In the genomic region with DNA sequence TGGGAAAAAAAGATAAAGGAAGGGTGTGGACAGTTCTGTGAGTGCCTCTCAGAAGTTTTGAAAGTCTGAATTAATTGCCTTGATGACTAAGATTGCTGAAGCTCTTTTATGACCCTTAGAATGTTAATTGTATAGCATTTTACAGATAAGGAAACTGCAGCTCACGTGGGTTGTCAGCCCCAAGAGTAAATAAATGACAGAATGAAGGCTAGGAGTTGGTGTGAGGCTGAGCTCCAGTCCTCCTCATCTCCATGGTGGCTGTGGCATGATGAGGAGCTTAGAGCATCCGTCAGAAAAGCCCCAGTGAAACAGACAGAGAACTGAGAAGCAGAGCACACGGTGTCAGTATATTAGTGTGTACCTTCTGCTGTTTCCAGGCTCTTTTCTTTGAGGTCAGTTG, we compare ENCODE assay signal across 23 mouse cellular contexts. TPM values are rescaled to one million over a fixed set of nuclear protein-coding genes. Genes with fewer than 3 reads are reported as not detected.
A peak's percentile ranks its signal among the peaks of the same experiment; 100 is the strongest.
DNase-seq lines count a peak whose midpoint lies in the region; ATAC-seq and TF ChIP-seq lines count a peak whose summit lies in the region.
"Had no signal": no experiment of that assay in that cellular context is flagged by ENCODE, and none has a peak within 500 bp of the region (broad histone marks: within the 10 kb centered on the region; RNA-seq: fewer than 3 reads in every experiment).

No protein-coding gene starts in this region.

- H3K36me3 ChIP-seq in forebrain, embryonic 13.5 days (ENCODE audit: poor library complexity, severe bottlenecking) = peaks cover 5% of the 10 kb centered on the region
- H3K36me3 ChIP-seq in forebrain, postnatal 0 days (ENCODE audit: insufficient read depth) = no peaks in the 10 kb centered on the region; the same call in 1 of the 2 replicates
- no peaks in the 10 kb centered on the region for H3K36me3 ChIP-seq in midbrain, embryonic 13.5 days
- no peaks in the 10 kb centered on the region for H3K36me3 ChIP-seq in midbrain, embryonic 11.5 days (ENCODE audit: control insufficient read depth, insufficient read depth, low read length)
- H3K36me3 ChIP-seq in intestine, postnatal 0 days (ENCODE audit: control insufficient read depth, insufficient read depth) = peaks cover 5% of the 10 kb centered on the region; the same call in 1 of the 2 replicates
- no peaks in the 10 kb centered on the region for H3K36me3 ChIP-seq in lung, postnatal 0 days (ENCODE audit: insufficient read depth, low read length)
- H3K36me3 ChIP-seq: hindbrain, embryonic 13.5 days had no signal

- no peak for TF ChIP-seq EP300 in lung, postnatal 0 days (IDR thresholded peaks at IDR 0.05)

- peaks cover 42% of the 10 kb centered on the region for H3K4me1 ChIP-seq in forebrain, embryonic 13.5 days
- H3K4me1 ChIP-seq in forebrain, postnatal 0 days (ENCODE audit: insufficient read depth) = no peaks in the 10 kb centered on the region
- peaks cover 29% of the 10 kb centered on the region for H3K4me1 ChIP-seq in midbrain, embryonic 13.5 days (replicated peaks)
- H3K4me1 ChIP-seq in midbrain, embryonic 11.5 days (ENCODE audit: control insufficient read depth, insufficient read depth, low read length) = peaks cover 8% of the 10 kb centered on the region
- peaks cover 8% of the 10 kb centered on the region; the same call in 1 of the 2 replicates for H3K4me1 ChIP-seq in intestine, postnatal 0 days (replicated peaks; ENCODE audit: control insufficient read depth, insufficient read depth, low read length)
- H3K4me1 ChIP-seq in lung, postnatal 0 days (ENCODE audit: insufficient read depth, low read depth, low read length) = no peaks in the 10 kb centered on the region

- no peak overlapping the region for H3K4me2 ChIP-seq in forebrain, embryonic 13.5 days
- H3K4me2 ChIP-seq in forebrain, postnatal 0 days (ENCODE audit: low read depth) = no peak overlapping the region
- H3K4me2 ChIP-seq in midbrain, embryonic 13.5 days (replicated peaks) = no peak overlapping the region
- H3K4me2 ChIP-seq in midbrain, embryonic 11.5 days = no peak overlapping the region
- no peak overlapping the region for H3K4me2 ChIP-seq in intestine, postnatal 0 days (replicated peaks; ENCODE audit: low read depth)
- H3K4me2 ChIP-seq in lung, postnatal 0 days (replicated peaks; ENCODE audit: low read depth, low read length) = no peak overlapping the region
- H3K4me2 ChIP-seq: hindbrain, embryonic 13.5 days; limb, embryonic 12.5 days had no signal

- no peak overlapping the region for H3K4me3 ChIP-seq in forebrain, embryonic 13.5 days
- no peak overlapping the region for H3K4me3 ChIP-seq in forebrain, postnatal 0 days (ENCODE audit: low read depth, low read length)
- H3K4me3 ChIP-seq in midbrain, embryonic 13.5 days (replicated peaks) = no peak overlapping the region
- H3K4me3 ChIP-seq in midbrain, embryonic 11.5 days (ENCODE audit: low read depth, low read length) = no peak overlapping the region
- H3K4me3 ChIP-seq in intestine, postnatal 0 days (ENCODE audit: low read depth, low read length) = no peak overlapping the region
- no peak overlapping the region for H3K4me3 ChIP-seq in lung, postnatal 0 days (ENCODE audit: low read depth, low read length)
- H3K4me3 ChIP-seq: embryonic facial prominence, embryonic 13.5 days; erythroblast, embryonic 14.5 days; gastrocnemius, adult 2 months; hindbrain, embryonic 13.5 days; limb, embryonic 12.5 days had no signal

- ATAC-seq in forebrain, embryonic 13.5 days = no peak
- ATAC-seq in forebrain, postnatal 0 days = no peak
- ATAC-seq in midbrain, embryonic 13.5 days = no peak
- no peak for ATAC-seq in midbrain, embryonic 11.5 days (ENCODE audit: low FRiP score)
- peak; percentile 84 for ATAC-seq in intestine, postnatal 0 days
- no peak for ATAC-seq in lung, postnatal 0 days
- ATAC-seq: inflammation-experienced regulatory T-cells, adult 6 months had no signal

- no peak overlapping the region for H3K9ac ChIP-seq in forebrain, embryonic 13.5 days
- H3K9ac ChIP-seq in forebrain, postnatal 0 days = no peak overlapping the region
- H3K9ac ChIP-seq in midbrain, embryonic 13.5 days (replicated peaks) = no peak overlapping the region
- H3K9ac ChIP-seq in midbrain, embryonic 11.5 days (ENCODE audit: low read length) = no peak overlapping the region
- no peak overlapping the region for H3K9ac ChIP-seq in intestine, postnatal 0 days (ENCODE audit: low read depth, low read length)
- H3K9ac ChIP-seq in lung, postnatal 0 days (replicated peaks; ENCODE audit: low read depth) = no peak overlapping the region
- H3K9ac ChIP-seq: embryonic facial prominence, embryonic 13.5 days; hindbrain, embryonic 13.5 days; limb, embryonic 12.5 days had no signal

- H3K27me3 ChIP-seq in forebrain, embryonic 13.5 days = no peaks in the 10 kb centered on the region
- no peaks in the 10 kb centered on the region for H3K27me3 ChIP-seq in forebrain, postnatal 0 days (ENCODE audit: insufficient read depth, low read length)
- H3K27me3 ChIP-seq in midbrain, embryonic 13.5 days = no peaks in the 10 kb centered on the region
- no peaks in the 10 kb centered on the region for H3K27me3 ChIP-seq in midbrain, embryonic 11.5 days (ENCODE audit: control insufficient read depth, insufficient read depth, low read length)
- H3K27me3 ChIP-seq in intestine, postnatal 0 days (replicated peaks; ENCODE audit: control insufficient read depth, insufficient read depth, low read length) = no peaks in the 10 kb centered on the region
- no peaks in the 10 kb centered on the region for H3K27me3 ChIP-seq in lung, postnatal 0 days (replicated peaks; ENCODE audit: insufficient read depth, low read length)
- H3K27me3 ChIP-seq: CH12.LX; embryonic facial prominence, embryonic 13.5 days; hindbrain, embryonic 13.5 days; limb, embryonic 12.5 days had no signal

- TF ChIP-seq CTCF in forebrain, postnatal 0 days (IDR thresholded peaks at IDR 0.05; ENCODE audit: low read depth) = no peak
- no peak for TF ChIP-seq CTCF in intestine, postnatal 0 days (IDR thresholded peaks at IDR 0.05; ENCODE audit: low read depth)
- no peak for TF ChIP-seq CTCF in lung, postnatal 0 days (IDR thresholded peaks at IDR 0.05)

- DNase-seq in forebrain, postnatal 0 days = no peak
- no peak for DNase-seq in midbrain, embryonic 11.5 days (ENCODE audit: low spot score, missing footprints)
- DNase-seq in lung, postnatal 0 days (ENCODE audit: low spot score) = no peak
- DNase-seq in left cerebral cortex, adult 18-20 months (ENCODE audit: low spot score in 2 of 2) = no peak
- DNase-seq: adrenal gland, adult 2 months; B cell, adult 2 months; cerebellum, adult 18-20 months; cerebellum, postnatal 14 days; gastrocnemius, adult 2 months; kidney, postnatal 4 days; lung, postnatal 14 days; retina, postnatal 1 day; right cerebral cortex, postnatal 25 days; thymus, postnatal 4 days had no signal

- WGBS in forebrain, embryonic 13.5 days = 13% methylated on average over 3 of the region's 3 CpGs
- 16% methylated on average over 3 of the region's 3 CpGs for WGBS in forebrain, postnatal 0 days
- 25% methylated on average over 3 of the region's 3 CpGs for WGBS in midbrain, embryonic 13.5 days
- WGBS in midbrain, embryonic 11.5 days = 45% methylated on average over 3 of the region's 3 CpGs
- 26% methylated on average over 3 of the region's 3 CpGs for WGBS in intestine, postnatal 0 days
- 34% methylated on average over 3 of the region's 3 CpGs for WGBS in lung, postnatal 0 days

- no peaks in the 10 kb centered on the region for H3K9me3 ChIP-seq in forebrain, embryonic 13.5 days (replicated peaks)
- H3K9me3 ChIP-seq in forebrain, postnatal 0 days (ENCODE audit: low read length) = no peaks in the 10 kb centered on the region
- H3K9me3 ChIP-seq in midbrain, embryonic 13.5 days = no peaks in the 10 kb centered on the region
- no peaks in the 10 kb centered on the region for H3K9me3 ChIP-seq in midbrain, embryonic 11.5 days (ENCODE audit: control insufficient read depth, low read length)
- H3K9me3 ChIP-seq in intestine, postnatal 0 days (ENCODE audit: control insufficient read depth) = no peaks in the 10 kb centered on the region
- H3K9me3 ChIP-seq in lung, postnatal 0 days (ENCODE audit: low read length) = no peaks in the 10 kb centered on the region
- H3K9me3 ChIP-seq: embryonic facial prominence, embryonic 13.5 days; hindbrain, embryonic 13.5 days; limb, embryonic 12.5 days had no signal

- H3K27ac ChIP-seq in forebrain, embryonic 13.5 days = peak overlapping the region; percentile 44; the same call in 1 of the 2 replicates
- H3K27ac ChIP-seq in forebrain, postnatal 0 days (ENCODE audit: low read depth, low read length) = no peak overlapping the region
- H3K27ac ChIP-seq in midbrain, embryonic 13.5 days = peak overlapping the region; percentile 57; the same call in 1 of the 2 replicates
- no peak overlapping the region for H3K27ac ChIP-seq in midbrain, embryonic 11.5 days (ENCODE audit: low read depth, low read length)
- H3K27ac ChIP-seq in intestine, postnatal 0 days (ENCODE audit: low read depth, low read length) = no peak overlapping the region
- H3K27ac ChIP-seq in lung, postnatal 0 days (ENCODE audit: low read length) = no peak overlapping the region
- H3K27ac ChIP-seq: gastrocnemius, adult 2 months; hindbrain, embryonic 13.5 days; limb, embryonic 12.5 days had no signal

RNA-seq across cellular contexts. Expression of gene Zfand3, which starts 59.3 kb away (rescaled TPM):
- 63.3 and 76.7 TPM in 2 replicates for polyA plus RNA-seq in forebrain, embryonic 13.5 days (2015; fragmentation: Nextera tagmentation; extraction: Ambion mirVana)
- total RNA-seq in forebrain, postnatal 0 days (2014; rRNA removed) = 77.0 and 91.5 TPM in 2 replicates
- polyA plus RNA-seq in forebrain, postnatal 0 days (2015; fragmentation: Nextera tagmentation; extraction: Ambion mirVana) = 48.5 and 48.7 TPM in 2 replicates
- 69.6 and 85.4 TPM in 2 replicates for polyA plus RNA-seq in midbrain, embryonic 13.5 days (2015; fragmentation: Nextera tagmentation; extraction: Ambion mirVana)
- polyA plus RNA-seq in midbrain, embryonic 11.5 days (2014; fragmentation: Nextera tagmentation; extraction: Ambion mirVana) = 63.9 and 64.7 TPM in 2 replicates
- polyA plus RNA-seq in intestine, postnatal 0 days (2015; fragmentation: Nextera tagmentation; extraction: Ambion mirVana) = 38.0 and 40.5 TPM in 2 replicates
- polyA plus RNA-seq in lung, postnatal 0 days (2015; fragmentation: Nextera tagmentation; extraction: Ambion mirVana) = 52.1 and 54.6 TPM in 2 replicates
- total RNA-seq in left cerebral cortex, adult 18-20 months (2021) = 100 to 1,000 TPM; 108 to 109 TPM

Comparison
In these comparisons a context has a peak if more than half of its experiments do, and no peak if none do; other contexts are left out.
1. H3K27ac ChIP-seq: peak in forebrain, embryonic 13.5 days (single experiment) and midbrain, embryonic 13.5 days (single experiment); none in forebrain, postnatal 0 days (single experiment), midbrain, embryonic 11.5 days (single experiment), intestine, postnatal 0 days (single experiment) and lung, postnatal 0 days (single experiment).